Mouse (Mus musculus): ENCODE measurements around the gene Ctnna3. TPM values are rescaled to one million over a fixed set of nuclear protein-coding genes. Genes with fewer than 3 reads are reported as not detected.
"Not testable (repeated sequence)": the region's sequence is repeated elsewhere in the genome, so short reads cannot be mapped to it uniquely, and the experiment has no call there.

The Ctnna3 gene
- polyA plus RNA-seq, 1 experiment from 2014 or later: not detected

DNA sequence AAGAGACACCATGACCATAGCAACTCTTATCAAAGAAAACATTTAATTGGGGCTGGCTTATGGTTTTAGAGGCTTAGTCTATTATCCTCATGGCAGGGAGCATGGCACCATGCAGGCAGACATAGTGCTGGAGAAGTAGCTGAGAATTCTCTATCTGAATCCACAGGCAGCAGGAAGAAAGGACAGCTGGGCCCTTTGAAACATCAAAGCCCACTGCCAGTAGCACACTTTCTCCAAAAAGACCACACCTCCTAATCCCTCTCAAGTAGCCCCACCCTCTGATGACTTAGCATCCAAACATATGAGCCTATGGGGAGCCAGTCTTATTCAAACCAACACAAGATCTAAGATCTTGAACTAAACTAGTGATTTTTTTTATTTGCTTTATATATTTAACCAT lies 1462.6 kb downstream of the Ctnna3 start:
- POLR2A ChIA-PET: no interaction called here
- no peaks in the 10 kb centered on the region for H3K27me3 ChIP-seq
- in situ Hi-C loops (cut with MboI; ENCODE audit: low pct_unique_long_range_greater_than_20kb): no loop called here
- no peak for TF ChIP-seq CTCF (IDR thresholded peaks at IDR 0.05)
- DNase-seq (ENCODE audit: low read depth, low spot score) (no peak), ATAC-seq (no peak)
- CTCF ChIA-PET: no interaction called here

- DNase-seq (ENCODE audit: low read depth, low spot score) (no peak), ATAC-seq (no peak)
- CTCF ChIA-PET: no interaction called here
- H3K27me3 ChIP-seq: no peaks in the 10 kb centered on the region
- no peak for TF ChIP-seq CTCF (IDR thresholded peaks at IDR 0.05)
- in situ Hi-C loops (cut with MboI; ENCODE audit: low pct_unique_long_range_greater_than_20kb): no loop called here
- POLR2A ChIA-PET: no interaction called here
Observed at GRCm38 (mm10) chr10:64898739-64899138, 1468.8 kb downstream of the Ctnna3 start.

DNA sequence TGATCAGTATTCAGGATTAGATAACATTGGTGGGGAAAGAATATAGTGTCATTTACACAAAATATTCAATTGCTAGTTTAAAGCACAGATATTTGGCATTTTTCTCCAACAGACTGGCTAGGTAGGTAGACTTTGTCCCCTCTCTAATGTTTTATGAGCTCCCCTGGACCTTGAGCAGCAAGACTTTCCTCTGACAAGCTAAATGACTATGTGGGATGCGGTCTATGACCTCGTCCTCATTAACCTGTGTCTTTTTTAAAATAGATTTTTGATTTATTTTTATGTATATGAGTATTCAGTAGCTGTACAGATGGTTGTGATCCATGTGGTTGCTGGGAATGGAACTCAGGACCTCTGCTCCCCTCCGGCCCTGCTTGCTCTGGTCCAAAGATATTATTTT lies 1471.8 kb downstream of the Ctnna3 start:
- no peaks in the 10 kb centered on the region for H3K27me3 ChIP-seq
- DNase-seq (ENCODE audit: low read depth, low spot score): no peak
- in situ Hi-C loops (cut with MboI; ENCODE audit: low pct_unique_long_range_greater_than_20kb): no loop called here
- no peak for TF ChIP-seq CTCF (IDR thresholded peaks at IDR 0.05)
- ATAC-seq: no peak
- POLR2A ChIA-PET: no interaction called here
- CTCF ChIA-PET: no interaction called here

- POLR2A ChIA-PET: no interaction called here
- in situ Hi-C loops (cut with MboI; ENCODE audit: low pct_unique_long_range_greater_than_20kb): no loop called here
- DNase-seq (ENCODE audit: low read depth, low spot score): no peak
- TF ChIP-seq CTCF (IDR thresholded peaks at IDR 0.05): no peak
- no peak for ATAC-seq
- no peaks in the 10 kb centered on the region for H3K27me3 ChIP-seq
- CTCF ChIA-PET: no interaction called here
Observed at GRCm38 (mm10) chr10:64940975-64941374, 1511.1 kb downstream of the Ctnna3 start.

DNA sequence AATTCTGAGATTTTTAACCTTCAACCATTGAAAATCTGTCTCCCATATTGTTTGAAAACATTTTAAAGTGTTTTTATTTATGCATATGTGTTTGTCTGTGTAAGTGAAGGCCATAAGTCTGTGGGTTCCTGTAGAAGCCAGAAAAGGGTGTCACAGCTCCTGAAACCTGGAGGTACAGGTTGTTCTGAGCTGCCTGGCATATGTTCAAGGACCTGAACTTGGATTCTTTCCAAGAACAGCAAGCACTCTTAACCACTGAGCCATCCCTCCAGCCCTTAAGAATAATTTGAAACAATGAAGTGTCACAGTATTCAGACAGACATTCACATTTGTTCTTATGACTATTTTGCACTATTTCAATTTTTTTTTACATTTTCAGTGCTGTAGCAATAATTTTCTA lies 1528.5 kb downstream of the Ctnna3 start:
- no peak for TF ChIP-seq CTCF (IDR thresholded peaks at IDR 0.05)
- in situ Hi-C loops (cut with MboI; ENCODE audit: low pct_unique_long_range_greater_than_20kb): no loop called here
- ChIA-PET POLR2A (no interaction called here), CTCF (no interaction called here)
- no peak for ATAC-seq
- no peaks in the 10 kb centered on the region for H3K27me3 ChIP-seq
- no peak for DNase-seq (ENCODE audit: low read depth, low spot score)

GRCm38 (mm10) chr10:64992871-64993270 lies 1563.0 kb downstream of the Ctnna3 start:
- no peaks in the 10 kb centered on the region for H3K27me3 ChIP-seq
- ChIA-PET POLR2A (no interaction called here), CTCF (no interaction called here)
- ATAC-seq (no peak), DNase-seq (ENCODE audit: low read depth, low spot score) (no peak)
- in situ Hi-C loops (cut with MboI; ENCODE audit: low pct_unique_long_range_greater_than_20kb): no loop called here
- no peak for TF ChIP-seq CTCF (IDR thresholded peaks at IDR 0.05)

- TF ChIP-seq CTCF (IDR thresholded peaks at IDR 0.05): no peak
Observed at GRCm38 (mm10) chr10:65013525-65013924, 1583.6 kb downstream of the Ctnna3 start.

DNA sequence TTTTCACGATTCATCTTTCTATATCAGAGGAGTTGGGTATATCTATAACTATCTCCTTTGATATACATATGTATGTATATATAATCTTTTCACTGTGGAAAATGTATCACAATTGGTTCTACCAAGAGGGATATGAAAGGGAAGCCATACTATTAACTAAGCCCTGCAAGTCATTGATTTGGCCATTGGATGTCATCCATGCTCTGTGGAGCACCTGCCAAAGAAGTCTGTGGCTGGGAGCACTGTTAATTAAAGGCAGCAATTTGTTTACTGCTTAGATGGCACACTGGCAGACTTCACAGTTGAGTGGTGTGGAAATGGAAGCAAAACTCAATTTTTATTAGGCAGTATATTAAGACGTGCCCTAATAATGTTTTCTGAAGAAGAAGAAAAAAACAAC lies 1592.8 kb downstream of the Ctnna3 start:
- in situ Hi-C loops (cut with MboI; ENCODE audit: low pct_unique_long_range_greater_than_20kb): no loop called here
- CTCF ChIA-PET: no interaction called here
- no peak for TF ChIP-seq CTCF (IDR thresholded peaks at IDR 0.05)
- H3K27me3 ChIP-seq: no peaks in the 10 kb centered on the region
- ATAC-seq: no peak
- POLR2A ChIA-PET: no interaction called here
- DNase-seq (ENCODE audit: low read depth, low spot score): no peak

More at GRCm38 (mm10) chr10:65013525-65013924, 1583.6 kb downstream of the Ctnna3 start:
- H3K27me3 ChIP-seq: no peaks in the 10 kb centered on the region
- CTCF ChIA-PET: no interaction called here
- POLR2A ChIA-PET: no interaction called here
- ATAC-seq (no peak), DNase-seq (ENCODE audit: low read depth, low spot score) (no peak)
- in situ Hi-C loops (cut with MboI; ENCODE audit: low pct_unique_long_range_greater_than_20kb): no loop called here

- H3K27me3 ChIP-seq; CTCF ChIA-PET; POLR2A ChIA-PET; in situ Hi-C loops (cut with MboI; ENCODE audit: low pct_unique_long_range_greater_than_20kb); DNase-seq (ENCODE audit: low read depth, low spot score); ATAC-seq: not testable (repeated sequence)
Observed at GRCm38 (mm10) chr10:65033516-65033915, 1603.6 kb downstream of the Ctnna3 start.

Other genes starting within 250 kb of the Ctnna3 start
- gene Mypn, start 226.1 kb upstream of the Ctnna3 start, polyA plus RNA-seq (2021): not detected
- gene Herc4, start 186.3 kb upstream of the Ctnna3 start, polyA plus RNA-seq (2021): 38.6 TPM
- gene Sirt1, start 48.4 kb upstream of the Ctnna3 start, polyA plus RNA-seq (2021): 11.6 TPM
- 17.4 TPM for gene Dnajc12, start 47.7 kb upstream of the Ctnna3 start, polyA plus RNA-seq (2021)
- gene Gm7075, start 8.3 kb upstream of the Ctnna3 start, polyA plus RNA-seq (2021): not detected